Mouse (Mus musculus) left cerebral cortex, postnatal 4 days (tissue): ENCODE data around the gene Cdc42ep1. TPM values are rescaled to one million over a fixed set of nuclear protein-coding genes. Genes with fewer than 3 reads are reported as not detected.
A peak's percentile ranks its signal among the peaks of the same experiment; 100 is the strongest.

Experiments used
- DNase-seq: peaks from one replicate; pipeline ENCODE4 v3.0.0-alpha.2; 2022
- intact Hi-C: fragments of 180-260 bp; cut with DNase I; formaldehyde crosslinking; loops from one replicate; pipeline ENCODE4 v1.15.1; 2025
- total RNA-seq, 2 experiments: library from RNA; stranded (reverse); gene quantifications; 2 replicates each; pipeline ENCODE4 v1.2.3; 2021

The Cdc42ep1 gene
- total RNA-seq, 2 experiments from 2014 or later: 8.3 to 9.1 TPM

DNA sequence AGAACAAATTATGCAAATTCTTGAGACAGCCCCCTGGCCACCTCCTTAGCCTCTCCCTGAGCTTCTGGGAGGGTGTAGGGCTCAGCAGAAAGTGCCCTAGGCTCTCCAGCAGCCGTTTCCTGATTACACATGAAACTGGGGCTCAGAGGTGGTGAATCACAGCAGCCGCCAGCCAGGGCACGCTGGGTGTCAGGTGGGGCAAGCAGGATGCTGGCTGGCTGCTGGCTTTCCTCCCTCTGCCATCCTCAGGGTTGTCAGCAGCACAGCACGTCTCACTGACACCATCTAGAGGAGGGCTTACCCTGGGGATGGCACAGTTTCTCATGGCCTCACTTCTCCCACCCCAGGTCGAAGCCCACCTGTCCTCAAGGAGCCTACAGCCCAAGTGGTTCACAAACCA is 14.1 kb upstream of the Cdc42ep1 start:
- intact Hi-C loops: no loop called here
- no peak for DNase-seq

- intact Hi-C loops: loop anchor here (5.0 kb wide), 1 partner anchor 38 kb away; no protein-coding TSS in a partner anchor
- no peak for DNase-seq
Observed at GRCm38 (mm10) chr15:78829636-78830035, 12.8 kb upstream of the Cdc42ep1 start.

DNA sequence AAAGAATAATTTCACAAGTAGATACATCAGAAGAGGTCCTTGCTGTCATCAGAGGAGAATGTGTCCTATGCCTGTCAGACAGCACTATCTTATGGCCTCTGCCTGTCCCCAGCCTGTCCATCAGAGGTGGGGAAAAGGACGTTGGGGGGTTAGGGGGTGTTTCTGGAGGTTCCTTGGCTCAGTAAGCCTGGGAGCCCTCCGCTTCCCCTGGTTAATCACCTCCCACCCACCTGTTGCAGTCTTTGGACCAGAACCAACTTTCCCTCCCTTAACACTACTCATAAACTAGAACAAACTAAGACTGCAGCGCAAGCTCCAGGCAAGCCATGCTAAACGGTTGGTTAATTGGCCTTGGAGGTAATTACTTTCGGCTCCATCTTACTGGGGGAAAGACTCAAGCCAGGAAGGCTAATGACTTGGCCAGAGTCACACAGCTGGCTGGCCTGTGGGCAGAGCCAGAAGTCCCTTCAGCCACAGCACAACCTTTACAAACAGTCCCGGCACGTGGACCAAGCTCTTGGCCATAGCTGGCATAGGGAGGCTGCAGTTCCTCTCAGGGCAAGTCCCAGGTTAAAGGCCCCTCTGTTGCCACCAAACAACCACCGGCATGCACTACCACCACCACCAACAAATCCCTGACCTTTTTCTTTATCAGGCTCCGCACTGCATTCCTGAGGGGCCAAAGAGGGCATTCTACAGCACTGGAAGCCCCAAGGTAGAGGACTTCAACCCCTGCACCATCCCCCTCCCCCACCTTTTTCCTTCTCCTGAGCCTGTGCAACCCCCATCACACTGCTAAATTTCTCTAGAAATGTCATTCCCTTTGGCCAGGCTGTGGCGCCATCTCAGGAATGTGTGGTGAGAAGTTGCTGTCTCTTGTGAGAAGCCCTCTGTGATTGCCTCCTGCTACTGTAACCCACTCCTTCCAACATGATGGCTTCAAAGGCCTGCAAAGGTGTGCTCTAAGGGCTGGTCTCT is 11.4 kb upstream of the Cdc42ep1 start:
- intact Hi-C loops: loop anchor here (5.0 kb wide), 1 partner anchor 36 kb away; no protein-coding TSS in a partner anchor
- no peak for DNase-seq

GRCm38 (mm10) chr15:78831720-78832657 is 10.4 kb upstream of the Cdc42ep1 start:
- no peak for DNase-seq
- intact Hi-C loops: loop anchor here (5.0 kb wide), 1 partner anchor 35 kb away; no protein-coding TSS in a partner anchor

- DNase-seq: peak; percentile 90
- intact Hi-C loops: loop anchor here (5.0 kb wide), 1 partner anchor 35 kb away; no protein-coding TSS in a partner anchor
Observed at GRCm38 (mm10) chr15:78832701-78833123, 9.7 kb upstream of the Cdc42ep1 start.

DNA sequence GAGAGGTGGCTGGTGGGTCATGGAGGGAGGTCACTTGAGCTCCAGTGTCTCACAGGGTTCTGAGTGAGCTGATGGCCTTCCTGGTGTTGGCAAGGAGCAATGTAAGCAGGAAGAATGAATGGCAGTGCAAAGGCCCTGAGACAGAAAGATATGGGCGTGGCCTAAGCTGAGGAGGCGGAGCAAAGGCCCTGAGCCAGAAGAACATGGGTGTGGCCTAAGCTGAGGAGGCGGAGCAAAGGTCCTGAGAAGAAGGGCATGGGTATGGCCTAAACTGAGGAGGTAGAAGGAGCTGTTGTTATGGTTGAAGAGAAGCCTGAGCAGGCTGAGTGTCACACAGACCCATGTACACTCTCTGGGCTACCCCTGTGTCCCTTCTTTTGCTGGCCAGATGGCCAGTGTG is 8.8 kb upstream of the Cdc42ep1 start:
- DNase-seq: no peak
- intact Hi-C loops: loop anchor here (5.0 kb wide), 1 partner anchor 34 kb away; no protein-coding TSS in a partner anchor

DNA sequence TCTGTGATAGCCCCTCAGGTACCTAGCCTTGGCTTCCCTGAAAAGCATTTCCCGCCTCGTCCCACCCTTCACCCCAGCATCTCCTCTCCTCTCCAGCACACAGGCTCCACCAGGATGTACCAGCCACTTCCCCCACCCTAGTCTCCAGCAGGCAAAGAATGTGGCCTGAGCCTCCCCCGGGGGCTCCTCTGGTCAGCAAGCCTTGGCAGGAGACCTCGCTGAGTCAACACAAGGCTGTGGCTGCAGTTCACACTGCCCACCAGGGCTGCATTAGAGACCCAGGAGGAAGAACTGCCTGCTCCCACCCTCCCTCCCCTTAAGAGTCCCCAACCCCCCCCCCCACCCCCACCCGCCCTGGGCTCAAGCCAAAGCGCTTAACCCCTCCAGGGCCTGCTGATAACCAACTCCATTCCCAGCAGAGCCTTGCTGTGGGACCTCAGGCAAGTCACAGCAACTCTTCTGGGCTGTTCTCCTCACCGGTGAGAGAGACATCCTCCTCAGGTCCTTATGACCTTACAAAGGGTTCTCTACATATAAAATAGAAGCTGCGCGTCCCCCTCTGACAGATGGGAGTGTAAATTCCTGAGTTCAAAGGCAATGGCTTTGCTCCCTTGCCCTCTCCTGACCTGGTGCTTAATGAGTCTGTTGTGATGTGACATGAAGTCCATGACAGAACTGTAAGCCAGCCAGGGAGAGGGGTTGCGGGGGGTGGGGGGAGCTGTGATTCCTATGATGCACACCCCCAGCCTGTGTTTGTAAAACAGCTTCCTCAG is 8.0 kb upstream of the Cdc42ep1 start:
- DNase-seq: no peak
- intact Hi-C loops: loop anchor here (5.0 kb wide), 1 partner anchor 33 kb away; no protein-coding TSS in a partner anchor

GRCm38 (mm10) chr15:78835200-78836085 is 7.0 kb upstream of the Cdc42ep1 start:
- DNase-seq: peak; percentile 83
- intact Hi-C loops: no loop called here

GRCm38 (mm10) chr15:78836086-78836621 is 6.3 kb upstream of the Cdc42ep1 start:
- intact Hi-C loops: no loop called here
- no peak for DNase-seq

- intact Hi-C loops: no loop called here
- DNase-seq: no peak
Observed at GRCm38 (mm10) chr15:78839744-78840143, 2.7 kb upstream of the Cdc42ep1 start.

GRCm38 (mm10) chr15:78840241-78840640 is 2.2 kb upstream of the Cdc42ep1 start:
- intact Hi-C loops: no loop called here
- no peak for DNase-seq

DNA sequence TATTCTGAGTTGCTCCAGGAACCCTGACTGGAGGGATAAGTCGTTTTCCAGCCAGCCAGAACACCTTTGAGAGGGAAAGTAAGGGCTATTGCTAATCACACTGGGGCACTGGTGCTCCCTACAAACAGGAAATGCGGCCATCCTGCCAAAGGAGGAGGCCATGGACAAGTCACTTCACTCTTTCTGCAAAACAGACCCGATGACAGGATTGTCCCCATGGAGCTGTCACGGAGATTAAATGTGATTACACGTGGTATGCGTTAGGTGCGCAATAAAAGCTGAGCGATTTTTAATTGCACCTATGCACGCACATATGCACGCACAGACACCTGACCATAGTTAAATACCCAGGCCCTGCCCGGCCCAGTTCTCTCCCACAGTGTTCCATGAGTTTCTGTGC is 1.7 kb upstream of the Cdc42ep1 start:
- DNase-seq: no peak
- intact Hi-C loops: no loop called here

- intact Hi-C loops: no loop called here
- no peak for DNase-seq
Observed at GRCm38 (mm10) chr15:78841161-78841790, 1.1 kb upstream of the Cdc42ep1 start.

- DNase-seq: no peak
- intact Hi-C loops: no loop called here
Observed at GRCm38 (mm10) chr15:78843581-78844469, 1.4 kb downstream of the Cdc42ep1 start.

GRCm38 (mm10) chr15:78844791-78845190 is 2.4 kb downstream of the Cdc42ep1 start:
- no peak for DNase-seq
- intact Hi-C loops: no loop called here

- DNase-seq: no peak
- intact Hi-C loops: no loop called here
Observed at GRCm38 (mm10) chr15:78845321-78845720, 2.9 kb downstream of the Cdc42ep1 start.

DNA sequence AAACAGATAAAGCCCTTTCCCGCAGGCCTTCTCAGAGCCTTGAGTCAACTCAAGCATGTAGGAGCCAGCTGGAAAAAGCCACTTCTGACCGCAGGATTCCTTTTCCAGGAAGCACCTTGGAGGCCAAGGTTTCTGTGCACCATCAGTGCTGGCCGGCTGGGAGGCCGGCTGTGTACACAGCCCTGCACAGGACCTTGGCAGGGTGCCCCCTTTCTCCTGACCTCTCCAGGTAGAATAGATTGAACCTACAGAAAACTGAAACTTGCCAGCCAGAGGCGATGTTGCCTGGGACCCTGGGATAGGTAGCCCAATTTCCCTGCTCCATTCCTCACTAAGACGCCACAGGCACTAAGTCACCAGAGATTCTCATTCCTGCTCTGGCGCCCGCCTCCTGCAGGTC is 3.4 kb downstream of the Cdc42ep1 start:
- intact Hi-C loops: no loop called here
- no peak for DNase-seq
